Mouse (Mus musculus) frontal cortex, postnatal 10 days (tissue): ENCODE results near the gene Ccnt2.

Source experiments
- DNase-seq, 2 experiments: peaks; one replicate each; pipeline ENCODE4 v3.0.0; 2022; ENCODE audit warnings: low spot score in 2 of 2, mixed read lengths in 1 of 2

Gene Ccnt2

DNA sequence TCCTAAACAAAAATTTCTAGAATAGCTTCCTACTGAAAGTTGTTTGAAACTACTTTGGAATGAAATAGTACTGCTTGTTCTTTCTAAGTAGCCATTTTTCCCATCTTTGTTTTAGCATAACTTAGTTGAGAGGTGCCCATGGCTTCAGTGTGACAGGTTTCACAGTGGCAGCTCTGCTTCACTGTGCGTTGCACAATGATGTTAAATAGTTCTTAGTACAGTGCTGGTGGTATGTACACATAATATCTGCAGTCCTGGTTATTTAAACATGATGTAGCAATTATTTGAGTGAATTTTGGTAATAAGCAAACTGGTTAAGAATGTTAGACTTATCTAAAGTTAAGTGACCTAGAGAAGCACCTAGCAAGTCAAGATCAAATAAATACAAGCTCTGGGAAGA is 19.5 kb downstream of the Ccnt2 start:
- no peak for DNase-seq

DNA sequence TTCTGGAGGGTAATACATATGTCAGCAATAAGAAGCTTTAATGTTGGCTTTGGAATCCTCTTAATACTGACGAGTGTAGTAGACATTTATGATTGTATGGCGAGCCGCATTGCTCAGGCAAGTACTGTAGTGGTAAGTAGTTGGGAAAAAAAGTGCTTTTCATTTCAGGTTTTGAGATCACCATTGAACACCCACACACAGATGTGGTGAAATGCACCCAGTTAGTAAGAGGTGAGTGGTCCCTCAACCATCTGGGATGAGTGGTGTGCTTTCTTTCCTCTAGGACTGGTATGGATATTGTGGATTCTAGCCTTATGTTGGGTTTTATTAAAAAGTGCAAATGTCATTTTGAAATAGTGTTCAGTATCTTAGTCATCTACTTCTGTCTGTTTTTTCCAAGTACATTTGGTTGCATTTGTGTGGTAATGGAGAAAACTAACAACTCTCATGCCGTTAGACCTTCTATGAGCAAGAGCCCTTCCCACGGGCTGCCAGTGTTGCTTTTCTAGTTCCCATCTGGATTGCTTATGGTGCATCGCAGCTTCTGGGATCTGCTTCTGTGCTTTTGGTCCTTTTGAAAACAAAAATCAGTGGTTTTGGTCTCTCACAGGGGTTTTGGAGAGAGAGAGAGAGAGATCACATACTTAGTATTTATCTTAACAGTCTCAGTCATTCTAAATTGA is 21.3 kb downstream of the Ccnt2 start:
- no peak for DNase-seq

DNA sequence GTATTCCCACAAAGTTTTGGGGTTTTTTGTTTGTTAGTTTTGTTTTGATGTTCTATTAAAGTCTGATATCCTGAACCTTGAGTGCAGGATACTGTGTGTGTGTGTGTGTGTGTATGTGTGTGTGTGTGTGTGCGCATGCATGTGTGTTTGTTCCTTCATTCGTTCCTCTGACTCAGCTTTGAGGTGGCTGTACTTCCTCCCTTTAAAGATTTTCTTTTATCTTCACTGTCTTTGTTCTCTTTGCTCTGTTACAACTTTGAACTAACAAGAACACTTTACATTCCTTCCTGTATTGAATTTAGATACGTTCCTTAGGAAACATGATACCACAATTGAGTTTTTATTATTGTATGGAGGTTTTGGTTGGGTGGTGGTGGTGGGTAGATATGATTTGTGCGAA is 22.4 kb downstream of the Ccnt2 start:
- no peak for DNase-seq

DNA sequence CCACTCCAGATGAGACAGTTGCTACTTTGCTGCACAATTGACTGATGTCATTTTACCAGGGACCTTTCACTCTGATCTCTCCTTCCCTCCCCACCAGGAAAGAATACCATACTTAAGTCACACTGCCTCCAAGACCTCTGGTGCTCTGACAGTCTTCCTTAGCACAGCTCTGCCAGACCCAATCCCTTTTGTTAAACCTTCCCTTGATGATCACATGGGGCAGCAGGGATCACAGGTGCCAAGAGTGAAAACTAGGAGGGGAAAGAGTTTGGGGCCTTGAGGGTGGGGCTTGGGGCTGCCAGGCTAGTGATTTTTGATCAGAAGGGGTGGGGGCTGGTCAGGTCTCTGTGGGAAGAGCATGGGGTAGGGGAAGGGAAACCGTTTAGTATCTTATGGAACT is 22.8 kb downstream of the Ccnt2 start:
- no peak for DNase-seq

GRCm38 (mm10) chr1:127802916-127803315 is 29.0 kb downstream of the Ccnt2 start:
- no peak for DNase-seq

DNA sequence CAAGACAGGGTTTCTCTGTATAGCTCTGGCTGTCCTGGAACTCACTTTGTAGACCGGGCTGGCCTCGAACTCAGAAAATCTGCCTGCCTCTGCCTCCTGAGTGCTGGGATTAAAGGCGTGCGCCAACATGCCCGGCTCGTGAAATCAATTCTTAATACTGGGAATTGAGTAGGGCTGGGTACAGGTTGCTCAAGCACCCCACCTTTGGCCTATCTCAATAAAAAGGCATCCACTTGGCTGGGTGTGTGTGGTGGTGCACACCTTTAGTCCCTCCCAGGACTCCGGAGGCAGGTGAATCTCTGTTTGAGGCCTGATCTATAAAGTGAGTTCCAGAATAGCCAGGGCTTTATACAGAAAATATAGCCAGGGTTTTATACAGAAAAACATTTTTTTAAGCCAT is 34.7 kb downstream of the Ccnt2 start:
- DNase-seq = no peak

DNA sequence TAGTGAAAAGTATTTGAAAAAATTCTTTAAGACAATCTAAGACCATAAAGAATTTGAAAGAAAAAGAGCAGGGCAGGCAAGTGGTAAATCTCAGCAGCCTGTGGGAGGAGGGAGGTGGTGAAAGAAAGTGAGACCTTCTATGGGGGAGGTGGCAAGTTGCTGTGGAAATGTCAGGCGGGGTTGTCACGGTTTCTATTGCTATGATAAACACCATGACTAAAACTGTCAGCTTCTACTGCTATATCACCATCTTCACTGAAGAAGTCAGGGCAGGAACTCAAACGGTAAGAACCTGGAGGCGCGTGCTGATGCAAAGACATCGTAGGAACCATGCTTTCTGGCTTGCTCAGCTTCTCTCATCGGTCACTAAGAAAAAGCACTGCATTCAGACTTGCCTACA is 39.0 kb downstream of the Ccnt2 start:
- DNase-seq = no peak

DNA sequence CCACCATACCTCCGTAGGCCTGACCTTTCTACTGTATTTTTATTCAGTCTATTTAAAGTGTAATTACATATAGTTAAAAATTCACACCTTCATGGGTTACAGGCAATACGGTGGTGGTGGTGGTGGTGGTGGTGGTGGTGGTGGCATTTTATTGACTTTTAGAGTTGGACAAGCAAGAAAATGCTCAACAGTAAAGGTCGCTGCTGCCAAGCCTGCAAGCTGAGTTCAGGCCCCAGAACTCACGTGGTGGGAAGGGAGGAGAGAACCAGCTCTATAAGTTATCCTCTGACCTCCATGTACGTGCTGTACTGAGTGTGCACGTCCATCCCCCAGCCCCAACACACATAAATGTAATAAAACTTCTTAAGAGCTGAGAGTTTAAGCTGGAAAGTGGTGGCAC is 42.4 kb downstream of the Ccnt2 start:
- DNase-seq = no peak

GRCm38 (mm10) chr1:127827325-127827724 is 53.4 kb downstream of the Ccnt2 start:
- no peak for DNase-seq

- no peak for DNase-seq
These were observed 56.4 kb downstream of the Ccnt2 start for GRCm38 (mm10) chr1:127830215-127830921.

DNA sequence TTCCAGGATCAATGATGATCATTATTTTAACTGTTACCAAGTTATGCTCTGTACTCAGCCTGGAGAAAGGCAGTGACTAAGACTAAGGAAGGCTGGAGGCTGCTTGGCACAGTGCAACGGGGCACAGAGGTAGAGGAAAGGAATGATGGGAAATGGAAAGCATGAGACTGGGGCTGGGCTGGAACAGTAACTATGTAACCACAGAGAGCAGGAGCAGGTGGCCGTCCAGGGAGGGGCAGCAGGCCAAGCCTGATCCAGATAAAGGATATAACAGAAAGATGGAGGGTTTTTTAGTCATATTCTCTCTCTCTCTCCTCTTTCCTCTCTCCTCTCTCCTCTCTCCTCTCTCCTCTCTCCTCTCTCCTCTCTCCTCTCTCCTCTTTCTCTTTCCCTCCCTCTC is 59.8 kb downstream of the Ccnt2 start:
- DNase-seq = no peak

GRCm38 (mm10) chr1:127834202-127834601 is 60.2 kb downstream of the Ccnt2 start:
- no peak for DNase-seq

DNA sequence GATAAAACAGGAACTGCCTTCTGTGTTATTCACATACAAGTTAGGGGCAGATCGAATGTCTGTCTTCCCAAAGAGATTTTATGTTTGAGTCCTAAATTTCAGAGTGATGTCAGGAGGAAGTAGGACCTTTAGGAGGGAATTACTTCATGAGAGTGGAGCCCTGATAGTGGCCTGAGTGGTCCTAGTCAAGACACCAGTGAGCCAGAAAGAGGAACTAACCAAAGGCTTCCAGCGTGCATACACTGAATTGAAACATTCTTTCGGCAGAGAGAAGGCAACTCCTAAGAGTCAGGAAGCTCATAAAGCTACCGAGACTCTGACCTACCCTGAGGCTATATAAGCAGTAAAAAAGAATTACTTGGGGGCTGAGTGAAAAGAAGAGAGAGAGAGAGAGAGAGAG is 62.7 kb downstream of the Ccnt2 start:
- no peak for DNase-seq

DNA sequence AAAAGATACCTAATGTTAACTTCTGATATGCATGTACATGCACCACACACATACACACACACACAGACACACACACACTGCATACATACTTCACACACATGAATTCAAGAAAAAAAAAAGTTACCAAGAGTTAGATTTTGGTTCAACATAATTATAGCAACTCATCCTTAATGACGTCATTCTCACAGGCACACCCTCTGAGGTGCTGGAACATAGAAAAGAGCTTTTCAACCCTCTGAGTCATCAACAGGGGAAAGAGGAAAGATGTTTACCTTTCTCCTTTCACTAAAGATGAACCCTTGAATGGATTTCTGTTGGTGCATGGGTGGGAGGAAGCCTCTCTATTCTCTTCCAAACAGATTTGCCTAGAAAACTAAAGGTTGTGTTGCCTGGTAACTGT is 64.6 kb downstream of the Ccnt2 start:
- DNase-seq = no peak

DNA sequence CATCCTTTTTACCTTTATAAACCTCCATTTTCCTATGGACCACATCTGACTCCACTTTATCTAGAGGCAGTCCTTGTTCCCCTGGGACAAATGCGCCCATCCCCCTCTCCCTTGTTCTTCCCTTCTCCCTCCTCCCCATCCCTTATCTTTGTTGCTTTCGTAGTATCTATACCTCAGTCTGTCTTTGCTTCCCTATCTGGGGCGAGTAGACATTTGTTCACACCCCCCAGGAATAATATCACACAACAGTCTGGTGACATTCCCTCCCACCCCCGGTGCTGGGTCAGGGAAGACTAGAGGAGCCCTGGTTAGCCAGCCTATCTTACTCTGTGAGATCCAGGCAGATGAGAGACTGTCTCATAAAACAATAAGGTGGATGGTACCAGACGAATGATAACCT is 71.5 kb downstream of the Ccnt2 start:
- DNase-seq = no peak

DNA sequence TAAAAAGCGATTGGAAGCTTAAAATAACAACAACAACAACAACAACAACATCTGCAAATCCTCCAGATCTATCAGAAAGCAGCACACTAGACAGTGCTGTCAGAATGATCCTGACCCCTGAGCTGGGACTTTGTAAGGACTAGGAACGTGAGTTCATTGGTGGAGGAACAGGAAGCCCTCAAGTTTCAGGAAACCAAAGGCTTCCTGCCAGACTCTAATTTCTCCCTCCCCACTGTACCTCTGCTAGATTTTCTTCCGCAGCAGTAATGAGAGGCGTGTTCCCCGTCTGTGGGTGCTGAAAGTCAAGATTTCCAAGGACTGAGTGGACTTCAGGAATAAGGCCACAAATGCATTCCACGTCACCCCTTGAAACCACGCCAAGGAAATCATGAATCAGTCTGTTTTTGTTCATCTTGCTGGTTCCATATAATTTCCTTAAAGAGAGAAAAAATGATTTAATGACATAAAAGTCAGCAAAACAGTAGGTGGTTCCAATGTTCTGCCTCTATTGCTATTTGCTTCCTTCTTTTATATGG is 76.2 kb downstream of the Ccnt2 start:
- no peak for DNase-seq

- peak in 1 of 2 experiments; percentile 32 for DNase-seq
These were observed 80.7 kb downstream of the Ccnt2 start, which contains the start of gene Map3k19 for GRCm38 (mm10) chr1:127854486-127855222. Map3k19 (minus strand) TSS chr1:127855031.
